Mouse (Mus musculus) midbrain, embryonic 16.5 days (tissue): Measurements from ENCODE around the gene Nipbl. TPM values are rescaled to one million over a fixed set of nuclear protein-coding genes. Genes with fewer than 3 reads are reported as not detected.

ENCODE experiments used
- ATAC-seq: fragments of 200-750 bp; cut with Nextera tagmentation; 2 replicates; pipeline ENCODE4 v1.8.0; 2017; ENCODE audit warnings: moderate TSS enrichment
- H3K27ac ChIP-seq: fragments of 300-500 bp; sonication (generic); 2 replicates; pipeline ENCODE4 v1.5.1; 2014; ENCODE audit warnings: mild to moderate bottlenecking, low read length, mixed read lengths
- H3K27me3 ChIP-seq: fragments of 300-500 bp; sonication (generic); 2 replicates; pipeline ENCODE4 v1.6.1; 2014; ENCODE audit warnings: low read depth, low read length, mixed read lengths; ENCODE audit not compliant: control insufficient read depth, insufficient read depth
- H3K36me3 ChIP-seq: fragments of 300-500 bp; sonication (generic); 2 replicates; pipeline ENCODE4 v1.6.1; 2014; ENCODE audit warnings: mild to moderate bottlenecking, low read length, moderate library complexity, mixed read lengths; ENCODE audit not compliant: control insufficient read depth, insufficient read depth
- H3K4me1 ChIP-seq: fragments of 300-500 bp; sonication (generic); 2 replicates; pipeline ENCODE4 v1.6.1; 2014; ENCODE audit warnings: mild to moderate bottlenecking, low read length, mixed read lengths; ENCODE audit not compliant: control insufficient read depth, insufficient read depth
- H3K4me2 ChIP-seq: fragments of 300-500 bp; sonication (generic); 2 replicates; pipeline ENCODE4 v1.6.1; 2014; ENCODE audit warnings: mild to moderate bottlenecking, low read length, mixed read lengths
- H3K4me3 ChIP-seq: fragments of 300-500 bp; sonication (generic); 2 replicates; pipeline ENCODE4 v1.5.1; 2014; ENCODE audit warnings: low read depth, mild to moderate bottlenecking, low read length, moderate library complexity, mixed read lengths
- H3K9ac ChIP-seq: fragments of 300-500 bp; sonication (generic); 2 replicates; pipeline ENCODE4 v1.6.1; 2014; ENCODE audit warnings: low read depth, low read length, mixed read lengths
- H3K9me3 ChIP-seq: fragments of 300-500 bp; sonication (generic); replicated peaks from 2 replicates; pipeline ENCODE4 v1.6.1; 2014; ENCODE audit warnings: mild to moderate bottlenecking, low read length, mixed read lengths; ENCODE audit not compliant: control insufficient read depth, poor library complexity, severe bottlenecking
- WGBS: fragments of 180-500 bp; shearing (Covaris S2); extraction: QIAGEN DNeasy Blood & Tissue Kit; methylation state at CpG from one replicate; pipeline ENCODE4 v1.1.7; 2014; 5-methylcytosine and 5-hydroxymethylcytosine counted together
- polyA plus RNA-seq: library from polyadenylated mRNA; unstranded; fragments of >200 nt; fragmentation: Nextera tagmentation; extraction: Ambion mirVana; gene quantifications from 2 replicates; pipeline ENCODE4 v1.2.1, GENCODE M21; 2015

Gene Nipbl
- polyA plus RNA-seq, 1 experiment from 2014 or later: 13.3 TPM

GRCm38 (mm10) chr15:8451071-8451470, 6.8 kb upstream of the Nipbl start:
- H3K36me3 ChIP-seq: no peaks in the 10 kb centered on the region
- WGBS: 48% methylated on average over 3 of the region's 3 CpGs

GRCm38 (mm10) chr15:8447193-8447767, 3.0 kb upstream of the Nipbl start:
- H3K9ac ChIP-seq: no peak overlapping the region
- no peaks in the 10 kb centered on the region for H3K9me3 ChIP-seq
- H3K36me3 ChIP-seq: no peaks in the 10 kb centered on the region
- peak overlapping the region; percentile 100 for H3K4me2 ChIP-seq
- H3K27me3 ChIP-seq: no peaks in the 10 kb centered on the region
- no peak for ATAC-seq
- 66% methylated on average over 8 of the region's 8 CpGs for WGBS
- peaks cover 25% of the 10 kb centered on the region for H3K4me1 ChIP-seq
- peak overlapping the region; percentile 25; the same call in 1 of the 2 replicates for H3K4me3 ChIP-seq
- H3K27ac ChIP-seq: no peak overlapping the region

More at GRCm38 (mm10) chr15:8451071-8451470, 6.8 kb upstream of the Nipbl start:
- Histone ChIP-seq H3K4me3 (no peak overlapping the region), H3K9me3 (no peaks in the 10 kb centered on the region), H3K27me3 (no peaks in the 10 kb centered on the region), H3K4me2 (no peak overlapping the region), H3K4me1 (peaks cover 18% of the 10 kb centered on the region), H3K27ac (no peak overlapping the region), H3K9ac (no peak overlapping the region)
- ATAC-seq: no peak

DNA sequence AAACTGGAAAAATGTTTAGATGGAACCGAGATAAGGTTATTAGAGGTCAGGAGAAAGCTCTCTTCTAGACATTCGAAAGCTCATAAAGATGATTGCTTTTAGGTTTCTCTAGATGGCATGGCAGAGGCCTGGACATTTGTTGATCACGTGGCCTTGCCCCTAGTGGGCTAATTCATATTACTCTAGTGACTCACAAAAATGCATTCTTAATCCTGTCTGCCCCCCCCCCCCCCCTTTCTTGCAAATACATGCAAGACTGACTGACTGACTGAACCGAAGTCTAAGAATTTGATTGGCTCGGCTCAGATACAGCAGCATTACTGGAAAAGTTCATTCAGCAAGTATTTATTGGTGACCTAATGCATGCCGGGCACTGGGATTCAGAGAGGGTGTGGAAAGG, 2.2 kb upstream of the Nipbl start:
- peak overlapping the region; percentile 99; the same call in 1 of the 2 replicates for H3K9ac ChIP-seq
- ATAC-seq: no peak
- peak overlapping the region; percentile 100 for H3K4me2 ChIP-seq
- no peaks in the 10 kb centered on the region for H3K27me3 ChIP-seq
- H3K9me3 ChIP-seq: no peaks in the 10 kb centered on the region
- no peaks in the 10 kb centered on the region for H3K36me3 ChIP-seq
- peaks cover 30% of the 10 kb centered on the region for H3K4me1 ChIP-seq
- H3K27ac ChIP-seq: no peak overlapping the region
- peak overlapping the region; percentile 86 for H3K4me3 ChIP-seq
- 3% methylated on average over 6 of the region's 6 CpGs for WGBS

- Histone ChIP-seq H3K4me3 (peak overlapping the region; percentile 86), H3K36me3 (no peaks in the 10 kb centered on the region), H3K9ac (peak overlapping the region; percentile 99), H3K27ac (no peak overlapping the region; the same call in 1 of the 2 replicates), H3K9me3 (no peaks in the 10 kb centered on the region), H3K27me3 (no peaks in the 10 kb centered on the region), H3K4me2 (peak overlapping the region; percentile 100), H3K4me1 (peaks cover 32% of the 10 kb centered on the region)
- under 1% methylated on average over 19 of the region's 19 CpGs for WGBS
- ATAC-seq: no peak
These were observed 1.7 kb upstream of the Nipbl start for GRCm38 (mm10) chr15:8445951-8446419.

- peak; percentile 78 for ATAC-seq
- H3K27ac ChIP-seq: peak overlapping the region; percentile 95
- no peaks in the 10 kb centered on the region for H3K36me3 ChIP-seq
- no peaks in the 10 kb centered on the region for H3K9me3 ChIP-seq
- peaks cover 32% of the 10 kb centered on the region for H3K4me1 ChIP-seq
- WGBS: under 1% methylated on average over 53 of the region's 57 CpGs
- H3K4me3 ChIP-seq: peak overlapping the region; percentile 86
- H3K4me2 ChIP-seq: peak overlapping the region; percentile 100
- peak overlapping the region; percentile 99 for H3K9ac ChIP-seq
- H3K27me3 ChIP-seq: no peaks in the 10 kb centered on the region
These were observed 781 bp upstream of the Nipbl start for GRCm38 (mm10) chr15:8444890-8445597.

GRCm38 (mm10) chr15:8443168-8443925, 916 bp downstream of the Nipbl start:
- H3K27ac ChIP-seq: peak overlapping the region; percentile 95
- peak overlapping the region; percentile 69 for H3K4me2 ChIP-seq
- H3K4me1 ChIP-seq: peaks cover 32% of the 10 kb centered on the region
- WGBS: under 1% methylated on average over 40 of the region's 40 CpGs
- peak overlapping the region; percentile 86 for H3K4me3 ChIP-seq
- peak overlapping the region; percentile 99 for H3K9ac ChIP-seq
- H3K9me3 ChIP-seq: no peaks in the 10 kb centered on the region
- no peaks in the 10 kb centered on the region for H3K36me3 ChIP-seq
- peak; percentile 40 for ATAC-seq
- no peaks in the 10 kb centered on the region for H3K27me3 ChIP-seq

- no peaks in the 10 kb centered on the region for H3K9me3 ChIP-seq
- H3K4me3 ChIP-seq: peak overlapping the region; percentile 86
- H3K9ac ChIP-seq: peak overlapping the region; percentile 54; the same call in 1 of the 2 replicates
- peak overlapping the region; percentile 69 for H3K4me2 ChIP-seq
- H3K4me1 ChIP-seq: peaks cover 29% of the 10 kb centered on the region
- H3K36me3 ChIP-seq: no peaks in the 10 kb centered on the region
- WGBS: 1% methylated on average over 6 of the region's 6 CpGs
- no peaks in the 10 kb centered on the region for H3K27me3 ChIP-seq
- ATAC-seq: no peak
- no peak overlapping the region for H3K27ac ChIP-seq
These were observed 1.5 kb downstream of the Nipbl start for GRCm38 (mm10) chr15:8442761-8443160.

GRCm38 (mm10) chr15:8442156-8442555, 2.1 kb downstream of the Nipbl start:
- WGBS: 1% methylated on average over 11 of the region's 11 CpGs
- H3K4me1 ChIP-seq: peaks cover 23% of the 10 kb centered on the region
- no peaks in the 10 kb centered on the region for H3K36me3 ChIP-seq
- H3K9ac ChIP-seq: peak overlapping the region; percentile 54
- no peaks in the 10 kb centered on the region for H3K9me3 ChIP-seq
- no peak for ATAC-seq
- H3K27me3 ChIP-seq: no peaks in the 10 kb centered on the region
- H3K27ac ChIP-seq: no peak overlapping the region
- H3K4me2 ChIP-seq: peak overlapping the region; percentile 69
- peak overlapping the region; percentile 86 for H3K4me3 ChIP-seq
